Mouse (Mus musculus) cortical plate, adult 2 months (tissue): ENCODE results near the gene Rab26. TPM values are rescaled to one million over a fixed set of nuclear protein-coding genes. Genes with fewer than 3 reads are reported as not detected.

Experiments used
- H3K27ac ChIP-seq: fragments of 200-500 bp; 2 replicates; pipeline ENCODE4 v1.5.1; 2012; ENCODE audit warnings: low read length, control low read depth, inconsistent platforms; ENCODE audit not compliant: insufficient read depth
- H3K4me1 ChIP-seq: fragments of 200-500 bp; 2 replicates; pipeline ENCODE4 v1.6.1; 2011; ENCODE audit warnings: low read length; ENCODE audit not compliant: control insufficient read depth, insufficient read depth
- H3K4me3 ChIP-seq: fragments of 200-500 bp; 2 replicates; pipeline ENCODE4 v1.5.1; 2011; ENCODE audit warnings: mild to moderate bottlenecking, low read length, control low read depth; ENCODE audit not compliant: insufficient read depth
- CTCF ChIP-seq: fragments of 200-500 bp; IDR thresholded peaks from 2 replicates; pipeline ENCODE4 v1.5.1; 2011; ENCODE audit warnings: mild to moderate bottlenecking, control low read depth, low read length; ENCODE audit not compliant: insufficient read depth; ENCODE audit errors: extremely low read depth
- POLR2A ChIP-seq: fragments of 200-500 bp; IDR thresholded peaks from 2 replicates; pipeline ENCODE4 v1.6.1; 2011; ENCODE audit warnings: mild to moderate bottlenecking, low read length, control low read depth; ENCODE audit not compliant: insufficient read depth; ENCODE audit errors: extremely low read depth
- polyA plus RNA-seq: library from polyadenylated mRNA; depleted of rRNA; stranded (reverse); fragments of >200 nt; gene quantifications from 2 replicates; pipeline ENCODE4 v1.2.3, GENCODE M21; 2012

Gene Rab26
- polyA plus RNA-seq, 1 experiment, result 97.3 TPM

DNA sequence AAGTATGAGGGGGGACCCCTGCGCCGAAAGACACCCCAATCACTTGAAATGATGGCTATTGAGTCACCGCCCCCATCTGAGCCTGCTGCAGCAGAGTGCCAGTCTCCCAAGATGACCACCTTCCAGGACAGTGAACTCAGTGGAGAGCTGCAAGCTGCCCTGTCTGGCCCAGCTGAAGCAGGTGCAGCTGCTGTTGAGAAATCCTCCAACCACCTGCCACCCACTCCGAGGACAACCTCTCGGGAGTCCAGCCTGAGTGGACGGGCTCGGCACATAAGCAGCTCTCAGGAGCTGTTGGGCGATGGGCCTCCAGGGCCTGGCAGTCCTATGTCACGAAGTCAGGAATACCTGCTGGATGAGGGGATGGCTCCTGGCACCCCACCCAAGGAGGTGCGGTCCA is 29.9 kb downstream of the Rab26 start:
- Histone ChIP-seq H3K4me1 (peaks cover 3% of the 10 kb centered on the region; the same call in 1 of the 2 replicates), H3K4me3 (no peak overlapping the region), H3K27ac (no peak overlapping the region)
- no peak for TF ChIP-seq CTCF
- no peak for TF ChIP-seq POLR2A

DNA sequence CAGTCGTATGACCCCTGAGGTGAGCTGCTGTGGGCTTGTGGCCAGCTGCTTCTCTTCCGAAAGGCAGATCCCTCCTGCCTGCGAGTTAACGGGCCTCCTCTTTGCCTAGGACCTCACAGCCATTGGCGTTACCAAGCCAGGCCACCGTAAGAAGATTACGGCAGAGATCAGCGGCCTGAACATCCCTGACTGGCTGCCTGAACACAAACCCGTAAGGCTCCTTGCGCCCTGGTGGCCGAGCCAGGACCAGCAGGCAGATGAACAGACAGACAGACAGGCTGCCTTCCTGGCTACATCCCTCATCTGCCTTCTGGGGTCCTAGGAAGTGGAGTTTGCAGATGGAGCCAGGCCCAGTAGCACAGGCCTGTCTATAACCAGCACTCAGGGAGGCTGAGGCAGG is 31.8 kb downstream of the Rab26 start:
- Histone ChIP-seq H3K4me3 (no peak overlapping the region), H3K4me1 (peaks cover 3% of the 10 kb centered on the region; the same call in 1 of the 2 replicates), H3K27ac (no peak overlapping the region)
- TF ChIP-seq POLR2A (no peak), CTCF (no peak)

DNA sequence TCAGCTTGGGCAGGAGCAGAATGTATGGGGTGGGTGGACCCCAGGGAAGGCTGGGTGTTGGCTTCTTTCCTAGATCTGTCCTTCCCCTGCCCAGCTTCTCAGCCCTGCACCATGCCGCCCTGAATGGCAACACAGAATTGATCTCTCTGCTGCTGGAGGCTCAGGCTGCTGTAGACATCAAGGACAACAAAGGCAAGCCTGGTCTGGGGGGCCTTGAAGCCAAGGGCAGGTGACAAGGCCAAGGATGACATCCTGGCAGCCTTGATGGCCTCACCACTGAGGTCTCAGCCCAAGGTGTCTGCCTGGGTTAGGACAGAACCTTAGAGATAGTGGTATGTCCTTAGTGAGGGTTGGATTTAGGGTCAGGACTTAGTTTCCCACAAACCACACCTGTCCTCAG is 38.0 kb downstream of the Rab26 start:
- Histone ChIP-seq H3K4me1 (peaks cover 4% of the 10 kb centered on the region), H3K27ac (no peak overlapping the region), H3K4me3 (no peak overlapping the region)
- TF ChIP-seq POLR2A (no peak), CTCF (no peak)

DNA sequence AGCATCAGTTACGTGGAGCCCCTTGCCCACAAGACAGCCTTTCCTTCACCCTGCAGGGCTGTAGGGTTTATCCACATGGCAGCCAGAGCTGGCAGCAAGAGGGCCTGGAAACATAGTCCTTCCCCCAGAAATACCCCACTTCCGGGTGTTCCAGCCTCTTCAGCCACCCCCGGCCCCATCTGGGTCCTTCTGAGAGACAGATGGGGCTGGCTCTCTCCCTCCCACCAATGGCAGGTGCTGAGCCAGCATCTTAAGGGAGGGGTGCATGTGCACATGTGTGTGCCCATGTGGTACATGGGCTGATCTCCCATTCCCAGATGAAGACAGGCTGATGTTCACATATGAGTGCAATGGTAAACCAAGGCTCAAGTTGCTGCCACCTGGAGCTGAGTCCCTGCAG is 38.6 kb downstream of the Rab26 start:
- H3K4me1 ChIP-seq, result peaks cover 6% of the 10 kb centered on the region

DNA sequence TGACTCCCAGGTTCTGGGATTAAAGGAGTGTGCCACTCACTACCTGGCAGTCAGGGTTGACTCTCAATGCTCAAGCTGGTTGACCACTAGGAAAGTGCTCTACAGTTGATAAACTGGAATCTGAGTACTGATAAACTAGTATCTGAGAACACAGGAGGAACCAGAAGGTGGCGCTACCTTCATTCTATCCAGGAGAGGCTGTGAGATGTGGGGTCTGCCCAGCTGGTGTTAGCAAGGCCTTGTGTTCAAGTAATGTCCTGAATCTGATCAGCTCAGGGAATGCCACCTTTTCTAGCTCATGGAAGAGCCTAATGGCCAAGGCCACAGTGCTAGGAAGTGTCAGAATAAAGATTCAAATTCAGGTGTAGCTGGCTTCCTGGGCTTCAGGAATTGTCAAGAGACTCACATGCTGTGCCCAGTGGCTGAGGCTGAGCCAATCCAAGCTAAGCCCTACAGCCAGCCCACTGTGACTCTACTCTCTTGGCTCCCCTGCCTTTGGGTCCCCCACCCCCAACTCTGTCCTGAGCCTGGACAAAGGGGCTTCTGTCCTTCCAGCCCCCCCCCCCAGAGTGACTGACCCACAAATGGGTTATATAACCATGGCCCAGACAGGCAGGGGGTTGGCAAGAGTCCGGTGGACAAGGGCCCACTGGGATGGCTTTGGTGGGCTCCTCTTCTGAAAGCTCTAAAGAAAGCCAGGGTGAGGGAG is 39.2 kb downstream of the Rab26 start:
- Histone ChIP-seq H3K4me1 (peaks cover 9% of the 10 kb centered on the region), H3K27ac (peak overlapping the region; percentile 41; the same call in 1 of the 2 replicates), H3K4me3 (no peak overlapping the region)
- no peak for TF ChIP-seq POLR2A
- TF ChIP-seq CTCF, result peak; percentile 60

More for the DNA sequence above, 38.6 kb downstream of the Rab26 start:
- H3K27ac ChIP-seq, result peak overlapping the region; percentile 25; the same call in 1 of the 2 replicates
- TF ChIP-seq CTCF, result no peak
- TF ChIP-seq POLR2A, result no peak
- no peak overlapping the region for H3K4me3 ChIP-seq

DNA sequence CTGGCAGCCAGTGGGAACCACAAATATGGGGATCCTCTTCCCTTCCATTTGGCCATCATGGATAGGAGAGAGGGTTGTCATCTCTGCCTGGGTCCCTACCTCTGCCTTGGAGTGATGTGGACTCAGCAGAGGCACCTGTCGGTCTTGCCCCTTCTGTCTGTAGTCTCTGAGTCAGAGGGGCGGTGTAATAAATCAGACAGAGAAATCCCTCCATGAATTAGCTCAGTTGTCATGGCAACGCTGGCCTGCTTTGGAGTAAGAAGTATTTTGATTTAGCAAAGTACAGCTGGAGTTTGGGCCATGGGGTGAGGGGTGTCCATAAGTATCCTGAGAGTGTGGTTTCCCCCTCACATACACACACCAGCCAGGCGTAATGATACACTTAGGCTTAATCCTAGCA is 43.6 kb downstream of the Rab26 start:
- H3K4me3 ChIP-seq, result peak overlapping the region; percentile 44
- peaks cover 12% of the 10 kb centered on the region for H3K4me1 ChIP-seq
- TF ChIP-seq CTCF (no peak), POLR2A (no peak)
- no peak overlapping the region for H3K27ac ChIP-seq

DNA sequence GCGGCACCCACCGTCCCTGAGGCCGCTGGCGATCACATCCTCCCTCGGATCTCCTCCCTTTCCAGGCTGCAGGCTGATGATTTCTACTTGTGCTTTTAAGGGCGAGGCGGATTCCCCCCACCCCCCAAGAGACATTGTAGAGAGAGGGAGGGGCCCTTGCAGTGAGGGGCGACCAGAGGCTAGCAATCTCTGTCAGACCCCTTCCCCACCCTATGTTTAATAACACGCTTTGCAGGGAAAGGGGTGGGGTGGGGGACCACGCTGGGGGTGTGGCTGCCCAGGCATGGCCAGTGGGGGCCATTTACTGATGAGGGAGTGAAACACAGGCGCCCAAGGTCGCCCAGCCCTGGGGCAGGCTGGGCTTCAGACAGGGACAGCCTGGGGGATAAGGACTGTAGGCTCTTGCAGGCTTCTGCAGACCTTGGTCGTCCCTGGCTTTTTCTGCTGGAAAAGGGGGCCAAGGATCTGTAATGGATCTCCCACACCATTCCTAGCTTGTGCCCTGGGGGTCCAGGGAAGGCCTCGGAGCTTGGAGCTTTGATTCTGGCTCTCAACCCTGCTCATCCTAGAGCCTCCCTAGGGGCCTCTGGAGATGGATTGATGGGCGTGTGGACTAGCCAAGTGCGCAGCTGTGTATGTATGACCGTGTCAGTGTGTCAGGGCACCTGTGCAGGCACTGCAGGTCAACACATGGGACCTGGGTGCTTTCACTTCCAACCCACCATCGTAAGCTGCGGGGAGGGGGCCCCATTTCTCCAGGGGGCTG is 44.6 kb downstream of the Rab26 start:
- no peak for TF ChIP-seq CTCF
- TF ChIP-seq POLR2A, result no peak
- Histone ChIP-seq H3K27ac (peak overlapping the region; percentile 92), H3K4me1 (peaks cover 12% of the 10 kb centered on the region), H3K4me3 (peak overlapping the region; percentile 44)

DNA sequence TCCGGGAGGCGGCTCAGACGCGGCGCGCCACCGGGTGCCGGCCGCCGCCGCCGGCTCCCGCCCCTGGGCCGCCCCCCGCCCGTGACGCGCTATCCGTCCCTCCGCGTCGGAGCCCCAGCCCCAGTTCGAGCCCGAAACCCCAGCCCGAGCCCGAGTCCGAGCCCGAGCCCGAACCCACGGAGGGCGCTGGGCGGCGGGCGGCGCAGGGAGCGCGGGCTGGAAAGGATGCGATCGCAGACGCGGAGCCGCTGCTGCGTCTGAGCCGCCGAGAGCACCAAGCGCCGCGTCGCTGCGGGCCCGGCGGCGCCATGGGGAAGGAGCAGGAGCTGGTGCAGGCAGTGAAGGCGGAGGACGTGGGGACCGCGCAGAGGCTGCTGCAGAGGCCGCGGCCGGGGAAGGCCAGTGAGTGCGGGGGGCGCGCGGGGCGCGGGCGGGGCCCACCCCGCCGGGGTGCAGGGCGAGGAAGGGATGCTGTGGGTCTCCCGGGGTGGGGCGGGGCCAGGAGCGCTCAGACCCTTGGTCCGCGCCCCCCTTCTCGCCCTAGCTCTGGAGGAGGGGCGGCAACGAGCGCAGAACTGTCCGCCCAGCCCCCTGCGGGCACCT is 45.2 kb downstream of the Rab26 start:
- H3K4me1 ChIP-seq, result peaks cover 12% of the 10 kb centered on the region
- TF ChIP-seq CTCF (no peak), POLR2A (no peak)
- H3K27ac ChIP-seq, result peak overlapping the region; percentile 92
- peak overlapping the region; percentile 44 for H3K4me3 ChIP-seq

DNA sequence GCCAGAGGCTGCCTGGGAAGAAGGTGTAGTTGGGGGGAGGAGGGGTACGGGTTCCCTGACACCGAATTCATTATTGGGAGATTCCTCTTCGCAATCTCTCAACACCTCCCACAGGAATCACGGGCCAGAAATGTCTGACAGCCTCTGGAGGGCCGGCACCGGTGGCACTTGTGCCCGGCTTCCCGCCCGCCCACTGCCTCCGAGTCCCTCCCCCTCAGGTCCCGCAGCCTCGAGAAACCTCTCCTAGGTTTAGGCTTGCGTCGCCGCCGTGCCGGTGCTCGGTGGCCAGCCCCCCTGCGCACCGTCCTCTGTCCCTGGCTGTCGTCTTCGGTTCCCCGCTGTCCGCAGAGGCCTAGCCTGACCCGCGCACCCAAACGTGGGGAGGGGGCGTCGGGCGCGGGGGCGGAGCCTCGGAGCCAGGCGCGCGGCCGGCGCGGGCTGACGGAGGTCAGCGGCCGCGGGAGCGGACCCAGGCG is 45.8 kb downstream of the Rab26 start, which contains the start of gene Caskin1:
Caskin1 (plus strand) TSS at position 416 of the 476 bp plus-strand sequence.
- H3K27ac ChIP-seq, result peak within 1 kb of the TSS; percentile 94
- peaks cover 12% of the 10 kb centered on the region for H3K4me1 ChIP-seq
- TF ChIP-seq CTCF (no peak), POLR2A (no peak)
- peak within 1 kb of the TSS; percentile 44 for H3K4me3 ChIP-seq

DNA sequence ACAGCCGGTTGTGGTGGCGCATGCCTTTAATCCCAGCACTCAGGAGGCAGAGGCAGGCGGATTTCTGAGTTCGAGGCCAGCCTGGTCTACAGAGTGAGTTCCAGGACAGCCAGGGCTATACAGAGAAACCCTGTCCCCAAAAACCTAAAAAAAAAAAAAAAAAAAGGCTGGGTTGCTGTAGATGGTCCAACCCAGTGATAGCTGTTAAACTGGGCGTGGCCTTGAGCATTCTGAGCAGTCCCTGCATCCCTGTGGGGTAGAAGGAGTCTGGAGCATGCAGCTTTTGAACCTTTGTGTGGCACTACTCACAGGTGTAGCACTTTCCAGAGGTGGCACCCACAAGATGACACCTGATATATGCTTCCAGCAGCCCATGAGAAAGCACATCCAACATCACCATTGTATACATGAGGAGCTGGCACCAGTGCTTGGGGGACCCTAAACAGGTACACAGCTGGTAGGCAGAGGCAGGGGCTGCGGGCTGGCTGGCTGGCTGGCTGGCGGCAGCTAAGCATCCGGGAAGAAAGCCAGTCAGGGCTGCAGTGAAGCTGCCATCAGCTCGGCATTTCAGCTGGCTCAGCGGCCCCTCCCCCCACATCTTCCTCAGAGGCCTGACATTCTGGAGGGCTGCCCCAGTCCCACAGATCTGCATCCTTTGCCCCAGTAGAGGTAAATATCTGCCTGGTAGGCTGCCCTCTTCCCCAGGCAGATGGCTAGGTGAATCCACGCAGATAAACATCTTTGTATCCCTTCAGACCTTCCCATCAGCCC is 48.7 kb downstream of the Rab26 start:
- no peak for TF ChIP-seq CTCF
- no peak for TF ChIP-seq POLR2A
- H3K4me3 ChIP-seq, result no peak overlapping the region

More for the DNA sequence above, 48.7 kb downstream of the Rab26 start:
- peaks cover 10% of the 10 kb centered on the region for H3K4me1 ChIP-seq
- H3K27ac ChIP-seq, result no peak overlapping the region
